Mouse (Mus musculus): ENCODE results near the gene Nt5dc3.

GRCm38 (mm10) chr10:86852160-86852559, 73.4 kb downstream of the Nt5dc3 start:
- TF ChIP-seq CTCF (IDR thresholded peaks at IDR 0.05; ENCODE audit: control insufficient read depth, insufficient read depth, insufficient replicate concordance, low read depth, low read length) (no peak), POLR2A (IDR thresholded peaks at IDR 0.05; ENCODE audit: control insufficient read depth, low read depth, low read length) (no peak)
